Mouse (Mus musculus): ENCODE measurements around the gene Vmn1r228. TPM values are rescaled to one million over a fixed set of nuclear protein-coding genes. Genes with fewer than 3 reads are reported as not detected.

The Vmn1r228 gene
- polyA plus RNA-seq (2012; ENCODE audit: insufficient read depth, insufficient read length, missing spikeins), result not detected in 2 replicates

- Histone ChIP-seq H3K27ac (replicated peaks; ENCODE audit: low read depth, low read length) (no peak within 1 kb of the TSS), H3K4me1 (ENCODE audit: control insufficient read depth, insufficient read depth, insufficient read length, low read length) (no peaks in the 10 kb centered on the region), H3K4me3 (ENCODE audit: insufficient read depth, low read depth, low read length) (no peak within 1 kb of the TSS)
Observed at GRCm38 (mm10) chr17:20786057-20786456, at the start of gene Vmn1r228. Gene Vmn1r228, minus strand, starts transcription at chr17:20786157.

GRCm38 (mm10) chr17:20811255-20811654 lies 25.3 kb upstream of the Vmn1r228 start, which contains the start of gene Vmn1r229:
Gene Vmn1r229, plus strand, starts transcription at chr17:20811555.
- Histone ChIP-seq H3K27ac (replicated peaks; ENCODE audit: low read depth, low read length) (no peak within 1 kb of the TSS), H3K4me1 (ENCODE audit: control insufficient read depth, insufficient read depth, insufficient read length, low read length) (no peaks in the 10 kb centered on the region), H3K4me3 (ENCODE audit: insufficient read depth, low read depth, low read length) (no peak within 1 kb of the TSS)

GRCm38 (mm10) chr17:20729543-20729942 lies 56.4 kb downstream of the Vmn1r228 start, which contains the start of gene Vmn1r227:
Gene Vmn1r227, plus strand, starts transcription at chr17:20729843.
- no peak within 1 kb of the TSS for H3K27ac ChIP-seq (replicated peaks; ENCODE audit: low read depth, low read length)
- H3K4me1 ChIP-seq (ENCODE audit: control insufficient read depth, insufficient read depth, insufficient read length, low read length), result no peaks in the 10 kb centered on the region

More at GRCm38 (mm10) chr17:20729543-20729942, 56.4 kb downstream of the Vmn1r228 start, which contains the start of gene Vmn1r227:
- no peak within 1 kb of the TSS for H3K4me3 ChIP-seq (ENCODE audit: insufficient read depth, low read depth, low read length)

Other genes starting within 250 kb of the Vmn1r228 start
- not detected in 2 replicates for gene Vmn2r109, start 221.4 kb downstream of the Vmn1r228 start, polyA plus RNA-seq (2012; ENCODE audit: insufficient read depth, insufficient read length, missing spikeins)
- not detected in 2 replicates for gene Vmn2r110, start 189.7 kb downstream of the Vmn1r228 start, polyA plus RNA-seq (2012; ENCODE audit: insufficient read depth, insufficient read length, missing spikeins)
- not detected in 2 replicates for gene Fpr-rs3, start 161.3 kb downstream of the Vmn1r228 start, polyA plus RNA-seq (2012; ENCODE audit: insufficient read depth, insufficient read length, missing spikeins)
- gene Vmn1r226, start 103.3 kb downstream of the Vmn1r228 start, polyA plus RNA-seq (2012; ENCODE audit: insufficient read depth, insufficient read length, missing spikeins), result not detected in 2 replicates
- gene Vmn1r227, start 56.3 kb downstream of the Vmn1r228 start, polyA plus RNA-seq (2012; ENCODE audit: insufficient read depth, insufficient read length, missing spikeins), result not detected in 2 replicates
- gene Vmn1r229, start 25.4 kb upstream of the Vmn1r228 start, polyA plus RNA-seq (2012; ENCODE audit: insufficient read depth, insufficient read length, missing spikeins), result not detected in 2 replicates
- not detected in 2 replicates for gene Vmn1r230, start 54.3 kb upstream of the Vmn1r228 start, polyA plus RNA-seq (2012; ENCODE audit: insufficient read depth, insufficient read length, missing spikeins)
- not detected in 2 replicates for gene Vmn1r231, start 118.9 kb upstream of the Vmn1r228 start, polyA plus RNA-seq (2012; ENCODE audit: insufficient read depth, insufficient read length, missing spikeins)
- gene Vmn1r232, start 133.6 kb upstream of the Vmn1r228 start, polyA plus RNA-seq (2012; ENCODE audit: insufficient read depth, insufficient read length, missing spikeins), result not detected in 2 replicates
- 159 and 201 TPM in 2 replicates for gene Ppp2r1a, start 159.2 kb upstream of the Vmn1r228 start, polyA plus RNA-seq (2012; ENCODE audit: insufficient read depth, insufficient read length, missing spikeins)
- not detected in 2 replicates for gene Vmn1r233, start 210.3 kb upstream of the Vmn1r228 start, polyA plus RNA-seq (2012; ENCODE audit: insufficient read depth, insufficient read length, missing spikeins)
- 6.2 and 10.6 TPM in 2 replicates for gene Zfp160, start 222.7 kb upstream of the Vmn1r228 start, polyA plus RNA-seq (2012; ENCODE audit: insufficient read depth, insufficient read length, missing spikeins)